Mouse (Mus musculus) lung, postnatal 0 days (tissue): ENCODE data around the gene Rnf222. TPM values are rescaled to one million over a fixed set of nuclear protein-coding genes. Genes with fewer than 3 reads are reported as not detected.

Experiments
- ATAC-seq: fragments of 200-750 bp; cut with Nextera tagmentation; 2 replicates; pipeline ENCODE4 v1.8.0; 2017; ENCODE audit warnings: moderate library complexity
- DNase-seq: peaks from one replicate; pipeline ENCODE4 v3.0.0-alpha.2; 2016; ENCODE audit warnings: low spot score
- H3K27ac ChIP-seq: fragments of 300-500 bp; sonication (generic); 2 replicates; pipeline ENCODE4 v1.5.1; 2014; ENCODE audit warnings: antibody characterized with exemption, mild to moderate bottlenecking, low read length, mixed read lengths
- H3K27me3 ChIP-seq: fragments of 300-500 bp; sonication (generic); replicated peaks from 2 replicates; pipeline ENCODE4 v1.6.1; 2014; ENCODE audit warnings: low read length, mixed read lengths; ENCODE audit not compliant: insufficient read depth
- H3K36me3 ChIP-seq: fragments of 300-500 bp; sonication (generic); 2 replicates; pipeline ENCODE4 v1.6.1; 2014; ENCODE audit warnings: low read length, mixed read lengths; ENCODE audit not compliant: insufficient read depth
- H3K4me1 ChIP-seq: fragments of 300-500 bp; sonication (generic); 2 replicates; pipeline ENCODE4 v1.6.1; 2014; ENCODE audit warnings: antibody characterized with exemption, low read depth, low read length, mixed read lengths; ENCODE audit not compliant: insufficient read depth
- H3K4me2 ChIP-seq: fragments of 300-500 bp; sonication (generic); replicated peaks from 2 replicates; pipeline ENCODE4 v1.6.1; 2014; ENCODE audit warnings: low read depth, mild to moderate bottlenecking, low read length, moderate library complexity, mixed read lengths
- H3K4me3 ChIP-seq: fragments of 300-500 bp; sonication (generic); 2 replicates; pipeline ENCODE4 v1.5.1; 2014; ENCODE audit warnings: low read depth, low read length
- H3K9ac ChIP-seq: fragments of 300-500 bp; sonication (generic); replicated peaks from 2 replicates; pipeline ENCODE4 v1.6.1; 2014; ENCODE audit warnings: low read depth, mild to moderate bottlenecking
- H3K9me3 ChIP-seq: fragments of 300-500 bp; sonication (generic); 2 replicates; pipeline ENCODE4 v1.6.1; 2016; ENCODE audit warnings: low read length, mixed read lengths
- CTCF ChIP-seq: IDR thresholded peaks from 2 replicates; pipeline ENCODE4 v1.5.1; 2016; ENCODE audit warnings: antibody characterized with exemption, mild to moderate bottlenecking
- EP300 ChIP-seq: IDR thresholded peaks from 2 replicates; pipeline ENCODE4 v1.6.1; 2016; ENCODE audit warnings: antibody characterized with exemption, mild to moderate bottlenecking, control low read depth
- WGBS: fragments of 180-500 bp; shearing (Covaris S2); extraction: QIAGEN DNeasy Blood & Tissue Kit; methylation state at CpG from one replicate; pipeline ENCODE4 v1.1.7; 2014; 5-methylcytosine and 5-hydroxymethylcytosine counted together
- polyA plus RNA-seq: library from polyadenylated mRNA; unstranded; fragments of >200 nt; fragmentation: Nextera tagmentation; extraction: Ambion mirVana; gene quantifications from 2 replicates; pipeline ENCODE4 v1.2.1, GENCODE M21; 2015

The Rnf222 gene
- polyA plus RNA-seq, 1 experiment from 2014 or later = 0.16 TPM

GRCm38 (mm10) chr11:68864544-68865189 is 23.7 kb upstream of the Rnf222 start:
- H3K27me3 ChIP-seq = no peaks in the 10 kb centered on the region
- ATAC-seq (peak; percentile 88), DNase-seq (peak; percentile 92)
- H3K36me3 ChIP-seq = no peaks in the 10 kb centered on the region
- TF ChIP-seq EP300 (peak; percentile 98), CTCF (no peak)
- H3K4me2 ChIP-seq = no peak overlapping the region
- H3K4me1 ChIP-seq = no peaks in the 10 kb centered on the region; the same call in 1 of the 2 replicates
- H3K4me3 ChIP-seq = no peak overlapping the region
- no peak overlapping the region for H3K9ac ChIP-seq
- 12% methylated on average over 9 of the region's 9 CpGs for WGBS
- no peaks in the 10 kb centered on the region for H3K9me3 ChIP-seq
- H3K27ac ChIP-seq = peak overlapping the region; percentile 47

GRCm38 (mm10) chr11:68871277-68871676 is 17.1 kb upstream of the Rnf222 start:
- Histone ChIP-seq H3K4me1 (peaks cover 9% of the 10 kb centered on the region; the same call in 1 of the 2 replicates), H3K27me3 (no peaks in the 10 kb centered on the region), H3K36me3 (no peaks in the 10 kb centered on the region), H3K27ac (peak overlapping the region; percentile 89), H3K4me2 (0 out of 2 replicates have a peak overlapping the region, but pooled peaks have one; percentile 5), H3K9me3 (no peaks in the 10 kb centered on the region), H3K9ac (no peak overlapping the region), H3K4me3 (no peak overlapping the region)
- no peak for TF ChIP-seq CTCF
- no peak for TF ChIP-seq EP300
- DNase-seq (no peak), ATAC-seq (no peak)
- WGBS = 80% methylated on average over 9 of the region's 9 CpGs

- TF ChIP-seq EP300 (peak; percentile 96), CTCF (no peak)
- Histone ChIP-seq H3K36me3 (no peaks in the 10 kb centered on the region), H3K4me3 (no peak within 1 kb of the TSS), H3K9ac (no peak within 1 kb of the TSS), H3K27ac (peak within 1 kb of the TSS; percentile 89), H3K9me3 (no peaks in the 10 kb centered on the region), H3K27me3 (no peaks in the 10 kb centered on the region), H3K4me2 (0 out of 2 replicates have a peak within 1 kb of the TSS, but pooled peaks have one; percentile 5), H3K4me1 (peaks cover 9% of the 10 kb centered on the region; the same call in 1 of the 2 replicates)
- peak; percentile 95 for ATAC-seq
- peak; percentile 96 for DNase-seq
- WGBS = 10% methylated on average over 6 of the region's 6 CpGs
Observed at GRCm38 (mm10) chr11:68871748-68872147, 16.6 kb upstream of the Rnf222 start, which contains the start of gene Ndel1. Ndel1 (minus strand) TSS chr11:68871858.

GRCm38 (mm10) chr11:68874841-68875240 is 13.5 kb upstream of the Rnf222 start:
- peak; percentile 92 for DNase-seq
- peaks cover 9% of the 10 kb centered on the region; the same call in 1 of the 2 replicates for H3K4me1 ChIP-seq
- H3K9me3 ChIP-seq = no peaks in the 10 kb centered on the region
- 0% methylated on average over 2 of the region's 2 CpGs for WGBS
- no peak overlapping the region for H3K4me2 ChIP-seq
- no peak overlapping the region for H3K27ac ChIP-seq
- H3K9ac ChIP-seq = no peak overlapping the region
- TF ChIP-seq EP300 (no peak), CTCF (peak; percentile 89)
- no peak overlapping the region for H3K4me3 ChIP-seq
- peak; percentile 46 for ATAC-seq
- no peaks in the 10 kb centered on the region for H3K27me3 ChIP-seq
- no peaks in the 10 kb centered on the region for H3K36me3 ChIP-seq

GRCm38 (mm10) chr11:68878811-68879210 is 9.5 kb upstream of the Rnf222 start:
- WGBS = 74% methylated on average over 5 of the region's 5 CpGs
- no peak for ATAC-seq

GRCm38 (mm10) chr11:68882107-68882506 is 6.2 kb upstream of the Rnf222 start:
- Histone ChIP-seq H3K9me3 (no peaks in the 10 kb centered on the region), H3K4me2 (no peak overlapping the region), H3K27ac (no peak overlapping the region), H3K4me3 (no peak overlapping the region), H3K4me1 (no peaks in the 10 kb centered on the region), H3K36me3 (no peaks in the 10 kb centered on the region), H3K9ac (no peak overlapping the region), H3K27me3 (no peaks in the 10 kb centered on the region)
- 19% methylated on average over 14 of the region's 14 CpGs for WGBS
- no peak for TF ChIP-seq EP300
- no peak for TF ChIP-seq CTCF
- no peak for DNase-seq
- no peak for ATAC-seq

More at GRCm38 (mm10) chr11:68878811-68879210, 9.5 kb upstream of the Rnf222 start:
- no peak for TF ChIP-seq CTCF
- TF ChIP-seq EP300 = no peak
- no peaks in the 10 kb centered on the region for H3K36me3 ChIP-seq
- no peaks in the 10 kb centered on the region for H3K9me3 ChIP-seq
- no peak overlapping the region for H3K9ac ChIP-seq
- H3K27me3 ChIP-seq = no peaks in the 10 kb centered on the region
- DNase-seq = no peak
- H3K4me3 ChIP-seq = no peak overlapping the region
- H3K4me1 ChIP-seq = no peaks in the 10 kb centered on the region
- H3K27ac ChIP-seq = no peak overlapping the region
- H3K4me2 ChIP-seq = no peak overlapping the region
